Comparison of ENCODE assay signal across 9 mouse cellular contexts in the genomic region with DNA sequence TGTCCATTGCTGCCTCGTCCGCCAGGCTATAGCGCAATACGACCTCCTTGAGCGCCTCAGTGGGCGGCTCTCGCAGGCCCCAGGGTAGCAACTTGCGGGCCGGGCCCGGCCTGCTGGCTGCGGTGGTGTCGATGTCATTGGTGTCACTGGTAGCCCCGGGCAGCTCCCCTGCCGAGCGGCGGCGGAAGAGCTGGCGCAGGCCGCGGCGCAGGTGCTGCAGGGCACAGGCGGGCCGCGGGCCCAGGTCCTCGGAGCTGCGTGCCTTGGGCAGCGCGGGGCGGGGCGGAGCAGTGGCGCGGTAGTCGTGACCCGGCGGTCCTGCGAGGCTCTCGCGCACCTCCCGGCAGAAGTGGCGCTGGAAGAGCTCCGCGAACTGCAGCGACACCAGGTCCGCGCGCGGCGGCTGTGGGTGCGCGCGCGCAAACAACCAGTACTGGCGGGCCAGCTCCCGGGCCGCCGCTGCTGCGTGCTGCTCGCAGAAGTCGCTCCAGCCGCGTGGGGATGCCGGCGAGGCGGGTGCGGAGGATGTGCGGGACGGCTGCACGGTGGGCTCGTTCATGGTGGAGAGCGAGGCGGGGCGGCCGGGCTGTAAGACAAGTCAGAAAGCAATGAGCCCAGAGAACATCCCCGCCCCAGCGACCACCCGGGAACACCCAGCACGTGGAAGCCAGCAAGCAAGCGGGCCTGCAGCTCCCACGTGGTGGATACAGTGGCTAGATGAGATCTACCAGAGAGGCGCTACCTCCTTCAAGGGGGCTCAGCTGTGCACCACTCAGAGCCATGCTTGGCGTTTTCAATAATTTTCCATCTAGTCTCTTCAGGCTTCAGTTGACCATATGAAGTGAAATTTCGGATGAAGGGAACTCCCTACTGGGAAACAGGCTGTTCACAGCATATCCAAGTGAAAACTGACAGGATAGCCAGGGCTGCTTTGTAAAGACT. TPM values are rescaled to one million over a fixed set of nuclear protein-coding genes. Genes with fewer than 3 reads are reported as not detected.
DNase-seq lines count a peak whose midpoint lies in the region; ATAC-seq and TF ChIP-seq lines count a peak whose summit lies in the region.
"Had no signal": no experiment of that assay in that cellular context is flagged by ENCODE, and none has a peak within 500 bp of the region (broad histone marks: within the 10 kb centered on the region; RNA-seq: fewer than 3 reads in every experiment).

No protein-coding gene starts in this region.

- no peak overlapping the region for H3K27ac ChIP-seq in heart, embryonic 12.5 days (ENCODE audit: poor library complexity, severe bottlenecking)
- no peak overlapping the region for H3K27ac ChIP-seq in intestine, embryonic 15.5 days
- H3K27ac ChIP-seq in olfactory bulb, adult 2 months (ENCODE audit: insufficient read depth, low read depth, low read length), result no peak overlapping the region

- peaks cover 35% of the 10 kb centered on the region for H3K36me3 ChIP-seq in heart, embryonic 12.5 days
- H3K36me3 ChIP-seq in intestine, embryonic 15.5 days, result 0 out of 2 replicates have a peak, but pooled peaks cover 2% of the 10 kb centered on the region

- ATAC-seq in heart, embryonic 12.5 days (ENCODE audit: insufficient number of reproducible peaks, low FRiP score), result no peak
- peak; percentile 47 for ATAC-seq in intestine, embryonic 15.5 days

- TF ChIP-seq CTCF in olfactory bulb, adult 2 months (IDR thresholded peaks at IDR 0.05; ENCODE audit: insufficient read depth, low read depth, low read length), result no peak

- peak overlapping the region; percentile 26 for H3K9ac ChIP-seq in heart, embryonic 12.5 days
- H3K9ac ChIP-seq in intestine, embryonic 15.5 days, result peak overlapping the region; percentile 28; the same call in 1 of the 2 replicates

- peak overlapping the region; percentile 90 for H3K4me2 ChIP-seq in heart, embryonic 12.5 days
- H3K4me2 ChIP-seq in intestine, embryonic 15.5 days (replicated peaks), result peak overlapping the region; percentile 74

- H3K27me3 ChIP-seq in heart, embryonic 12.5 days (replicated peaks), result no peaks in the 10 kb centered on the region
- H3K27me3 ChIP-seq in intestine, embryonic 15.5 days (replicated peaks), result no peaks in the 10 kb centered on the region
- H3K27me3 ChIP-seq: CH12.LX had no signal

- peaks cover 46% of the 10 kb centered on the region for H3K4me1 ChIP-seq in heart, embryonic 12.5 days (replicated peaks)
- H3K4me1 ChIP-seq in intestine, embryonic 15.5 days (replicated peaks), result peaks cover 35% of the 10 kb centered on the region
- peaks cover 30% of the 10 kb centered on the region for H3K4me1 ChIP-seq in olfactory bulb, adult 2 months (ENCODE audit: control insufficient read depth, insufficient read depth, low read length)

- no peaks in the 10 kb centered on the region for H3K9me3 ChIP-seq in heart, embryonic 12.5 days (replicated peaks)
- no peaks in the 10 kb centered on the region for H3K9me3 ChIP-seq in intestine, embryonic 15.5 days

- DNase-seq in heart, adult 9 months (ENCODE audit: low spot score in 2 of 2), result no peak
- DNase-seq in ES-CJ7 (ENCODE audit: low read depth, low spot score), result peak; percentile 54
- DNase-seq in embryo, embryonic 11 days, result peak; percentile 71
- no peak for DNase-seq in T-cell, adult 2 months (ENCODE audit: low spot score)
- no peak for DNase-seq in adrenal gland, adult 8-10 months

- 26% methylated on average over 82 of the region's 82 CpGs for WGBS in heart, embryonic 12.5 days
- WGBS in intestine, embryonic 15.5 days, result 15% methylated on average over 82 of the region's 82 CpGs
- WGBS in olfactory bulb, adult 2 months, result 11% methylated on average over 82 of the region's 82 CpGs

- H3K4me3 ChIP-seq in heart, embryonic 12.5 days, result peak overlapping the region; percentile 47
- peak overlapping the region; percentile 34 for H3K4me3 ChIP-seq in intestine, embryonic 15.5 days (replicated peaks)
- H3K4me3 ChIP-seq in olfactory bulb, adult 2 months (ENCODE audit: insufficient read depth, low read depth, low read length), result peak overlapping the region; percentile 41

- TF ChIP-seq POLR2A in olfactory bulb, adult 2 months (IDR thresholded peaks at IDR 0.05; ENCODE audit: insufficient read depth, low read depth, low read length), result 0 out of 2 replicates have a peak, but pooled peaks have one; percentile 18

RNA-seq across cellular contexts. Expression of a gene that starts 8.7 kb away (rescaled TPM):
- 22.6 and 24.9 TPM in 2 replicates for polyA plus RNA-seq in heart, embryonic 12.5 days (2016; fragmentation: Nextera tagmentation; extraction: Ambion mirVana)
- 12.3 and 13.1 TPM in 2 replicates for polyA plus RNA-seq in intestine, embryonic 15.5 days (2015; fragmentation: Nextera tagmentation; extraction: Ambion mirVana)
- not detected in 2 replicates for polyA plus RNA-seq in olfactory bulb, adult 2 months (2012; ENCODE audit: insufficient read depth, insufficient read length, low replicate concordance, missing spikeins)
- 10 to 100 TPM; 34.5 to 37.3 (median 36.0) TPM for total RNA-seq in adrenal gland, adult 8-10 months (2022)

RNA-seq across cellular contexts. Expression of a gene that starts 20.0 kb away (rescaled TPM):
- 17.1 and 17.8 TPM in 2 replicates for polyA plus RNA-seq in heart, embryonic 12.5 days (2016; fragmentation: Nextera tagmentation; extraction: Ambion mirVana)
- polyA plus RNA-seq in intestine, embryonic 15.5 days (2015; fragmentation: Nextera tagmentation; extraction: Ambion mirVana), result 32.6 and 36.4 TPM in 2 replicates
- not detected in 2 replicates for polyA plus RNA-seq in olfactory bulb, adult 2 months (2012; ENCODE audit: insufficient read depth, insufficient read length, low replicate concordance, missing spikeins)
- total RNA-seq in adrenal gland, adult 8-10 months (2022), result 1 to 10 TPM; 6.3 to 9.5 (median 7.5) TPM

Comparison
In these comparisons a context has a peak if more than half of its experiments do, and no peak if none do; other contexts are left out.
1. DNase-seq: peak in ES-CJ7 (single experiment) and embryo, embryonic 11 days (single experiment); none in heart, adult 9 months (0 of 2), T-cell, adult 2 months (single experiment) and adrenal gland, adult 8-10 months (single experiment).
2. RNA of a gene that starts 20.0 kb away (polyA plus RNA-seq): 32.6 to 36.4 TPM in intestine, embryonic 15.5 days and 17.1 to 17.8 TPM in heart, embryonic 12.5 days; not detected in olfactory bulb, adult 2 months; every median in the first group is over 10 times any median in the second.
3. Peak in every context shown above with its lines, with median percentiles within 50 percentile points of each other: H3K4me3 ChIP-seq.